Mouse (Mus musculus): ENCODE measurements around the gene Tuba3b.

The Tuba3b gene

DNA sequence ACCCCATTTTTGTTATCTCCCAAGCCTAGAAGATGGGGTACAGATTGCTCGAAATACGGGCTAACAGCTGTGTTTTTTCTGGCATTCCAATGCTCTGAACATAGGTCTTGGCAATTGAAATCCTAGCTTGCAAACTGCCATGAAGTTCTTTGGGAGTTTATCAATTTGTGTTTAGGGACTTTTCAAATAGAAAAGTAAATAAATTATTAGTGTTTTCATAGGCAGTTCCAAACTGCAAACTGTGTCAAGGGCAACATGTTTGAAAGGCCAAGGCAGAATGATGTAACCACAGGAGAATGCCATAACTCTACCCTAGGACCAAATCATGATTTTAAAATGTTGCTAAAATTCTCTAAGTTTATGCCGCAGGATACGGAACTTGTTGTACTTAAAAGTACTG is 7.8 kb upstream of the Tuba3b start:
- DNase-seq, result no peak

DNA sequence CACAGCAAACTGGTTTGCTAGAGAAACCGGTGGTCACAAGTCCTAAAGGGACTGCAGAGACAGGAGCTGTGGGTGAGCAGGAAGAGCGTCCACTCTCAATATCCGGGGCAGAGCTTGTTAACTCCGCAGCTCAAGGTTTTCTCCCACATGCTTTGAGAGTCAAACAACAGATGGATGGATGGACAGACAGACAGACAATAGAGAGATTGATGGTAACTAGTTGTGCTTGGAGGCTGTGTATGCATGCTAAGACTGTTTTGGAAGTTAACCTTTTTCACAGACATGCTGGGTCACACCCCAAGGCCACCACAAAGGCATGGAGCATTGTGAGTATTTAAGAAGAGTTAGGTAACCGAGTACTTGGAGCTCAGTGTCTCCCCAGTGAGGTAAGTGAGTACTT is 6.9 kb upstream of the Tuba3b start:
- no peak for DNase-seq

DNA sequence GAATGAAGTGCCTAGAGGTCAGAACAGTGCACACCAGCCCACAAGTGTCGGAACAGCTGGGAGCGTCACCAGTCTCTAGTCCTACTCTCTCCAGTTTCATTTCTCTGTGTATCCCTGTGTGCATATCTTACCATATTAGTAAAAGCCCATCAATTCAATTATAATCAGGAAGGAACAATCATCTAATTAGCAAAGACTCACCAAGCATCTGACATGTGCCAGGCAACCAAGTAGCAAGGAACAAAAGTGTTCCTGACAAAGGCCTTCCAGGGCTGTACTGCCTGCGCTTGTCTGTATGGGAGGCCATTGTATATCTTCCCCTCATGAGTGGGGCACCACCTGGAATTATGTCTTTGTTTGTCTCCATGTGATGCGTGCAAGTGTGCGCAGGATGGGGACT is 4.7 kb upstream of the Tuba3b start:
- DNase-seq, result no peak

GRCm38 (mm10) chr6:145612611-145613010 is 2.9 kb upstream of the Tuba3b start:
- no peak for DNase-seq

GRCm38 (mm10) chr6:145614219-145614618 is 1.3 kb upstream of the Tuba3b start, which contains the start of gene Lmntd1:
Gene Lmntd1, minus strand, starts transcription at chr6:145614319.
- no peak for DNase-seq

DNA sequence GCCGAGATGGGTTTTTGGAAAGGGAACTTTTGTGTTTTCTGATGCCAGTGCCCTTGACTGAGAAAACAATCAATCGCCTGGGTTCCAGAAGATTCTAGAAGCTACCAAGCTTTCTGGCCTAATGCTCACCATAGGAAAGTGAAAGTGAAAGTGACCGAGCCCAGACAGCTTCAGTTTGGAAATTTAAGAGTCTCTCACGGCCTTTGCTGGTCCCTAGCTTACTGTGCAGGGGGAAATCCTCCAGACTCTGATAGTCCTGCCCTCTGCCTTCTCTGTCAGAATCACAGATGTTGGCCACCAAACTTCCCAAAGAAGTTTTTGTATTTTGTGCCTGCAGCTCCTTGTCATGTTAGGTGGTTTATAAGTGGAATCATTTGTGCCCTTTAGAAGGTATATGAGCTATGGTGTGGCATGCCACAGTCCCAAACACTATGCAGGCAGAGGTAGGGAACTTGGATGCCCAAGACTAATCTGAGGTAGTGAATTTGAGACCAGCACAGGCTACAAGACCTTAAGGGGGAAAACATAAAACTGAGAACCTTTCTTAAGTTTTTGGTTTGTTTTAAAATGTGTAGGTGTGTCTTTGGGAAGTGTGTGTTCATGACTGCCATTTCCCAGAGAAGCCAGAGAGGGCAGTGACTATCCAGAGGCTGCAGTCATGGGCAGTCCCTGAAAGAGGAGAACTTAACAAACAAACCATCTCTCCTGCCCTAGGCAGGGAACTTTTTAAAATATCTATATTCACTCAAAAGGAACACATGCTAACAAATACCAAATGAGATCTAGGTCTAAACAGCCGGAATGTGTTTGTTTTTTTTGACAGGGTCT is 1.1 kb downstream of the Tuba3b start:
- DNase-seq, result peak in 1 of 2 experiments; percentile 5

DNA sequence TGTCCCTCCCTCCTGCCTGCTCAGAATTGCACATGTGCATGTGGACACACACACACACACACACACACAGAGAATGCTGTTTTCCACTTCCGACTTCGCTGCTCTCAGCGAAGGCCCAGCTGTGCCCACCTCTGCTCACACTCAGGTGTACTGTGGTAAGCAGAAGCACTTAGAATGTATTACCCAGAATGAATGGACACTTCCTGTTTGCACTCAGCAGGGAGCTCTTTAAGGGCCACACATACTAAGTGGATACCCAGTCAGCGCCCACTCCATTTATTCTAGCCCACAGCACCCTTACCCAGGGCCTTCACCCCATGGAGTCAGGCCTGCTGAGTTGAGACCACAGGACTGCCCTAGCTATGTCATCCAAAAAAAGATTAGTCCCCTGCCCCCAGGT is 7.6 kb downstream of the Tuba3b start:
- DNase-seq, result no peak

GRCm38 (mm10) chr6:145630269-145630668 is 14.7 kb downstream of the Tuba3b start:
- no peak for DNase-seq

- DNase-seq, result no peak
Measured at GRCm38 (mm10) chr6:145634454-145634853, 18.9 kb downstream of the Tuba3b start.

- no peak for DNase-seq
Measured at GRCm38 (mm10) chr6:145636682-145637081, 21.1 kb downstream of the Tuba3b start.

GRCm38 (mm10) chr6:145638248-145638647 is 22.7 kb downstream of the Tuba3b start:
- DNase-seq, result no peak

DNA sequence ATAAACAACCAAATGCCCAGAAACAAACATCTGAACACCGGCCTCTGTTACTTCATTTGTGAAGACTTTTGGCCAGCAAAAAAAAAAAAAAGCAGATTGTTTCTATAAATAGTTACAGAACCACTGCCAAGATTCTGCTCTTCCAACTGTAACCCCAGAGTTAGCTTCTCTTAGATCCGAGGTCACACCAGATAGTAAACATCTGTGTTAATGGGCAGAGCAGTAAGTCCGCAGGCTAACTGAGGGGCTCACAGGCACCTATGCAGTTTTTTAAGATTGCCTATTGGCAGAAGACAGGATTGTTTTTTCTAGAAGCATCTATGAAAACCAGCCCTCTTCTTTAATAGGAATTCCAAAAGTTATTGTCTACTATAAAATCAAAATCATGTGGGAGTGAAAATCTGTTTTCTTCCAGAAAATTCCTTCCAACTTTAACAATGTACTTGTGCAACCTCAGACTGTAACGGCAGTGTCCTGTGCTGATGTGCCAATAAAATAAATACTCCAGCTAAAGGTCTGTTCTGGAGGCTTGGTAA is 25.5 kb downstream of the Tuba3b start:
- DNase-seq, result no peak

- DNase-seq, result no peak
Measured at GRCm38 (mm10) chr6:145651976-145652375, 36.4 kb downstream of the Tuba3b start.

- DNase-seq, result no peak
Measured at GRCm38 (mm10) chr6:145652986-145653385, 37.4 kb downstream of the Tuba3b start.

DNA sequence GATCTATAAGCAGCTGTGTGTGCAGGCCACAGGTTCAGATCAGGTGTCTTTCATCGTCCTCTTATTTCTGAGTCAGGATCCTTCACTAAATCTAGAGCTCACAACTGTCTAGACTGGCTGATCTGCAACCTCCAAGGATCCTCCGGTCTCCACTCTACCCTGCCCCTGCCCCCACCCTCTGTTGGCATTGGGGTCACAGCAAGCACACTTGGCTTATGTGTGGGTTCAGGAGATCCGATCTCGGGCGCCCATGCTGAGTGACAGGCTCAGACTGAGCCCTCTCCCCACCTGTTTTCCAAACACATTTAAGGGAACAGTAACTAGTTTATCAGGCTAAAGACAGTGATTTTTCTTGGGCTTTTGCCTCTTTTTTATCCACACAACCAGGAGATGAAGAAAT is 38.1 kb downstream of the Tuba3b start:
- DNase-seq, result no peak

DNA sequence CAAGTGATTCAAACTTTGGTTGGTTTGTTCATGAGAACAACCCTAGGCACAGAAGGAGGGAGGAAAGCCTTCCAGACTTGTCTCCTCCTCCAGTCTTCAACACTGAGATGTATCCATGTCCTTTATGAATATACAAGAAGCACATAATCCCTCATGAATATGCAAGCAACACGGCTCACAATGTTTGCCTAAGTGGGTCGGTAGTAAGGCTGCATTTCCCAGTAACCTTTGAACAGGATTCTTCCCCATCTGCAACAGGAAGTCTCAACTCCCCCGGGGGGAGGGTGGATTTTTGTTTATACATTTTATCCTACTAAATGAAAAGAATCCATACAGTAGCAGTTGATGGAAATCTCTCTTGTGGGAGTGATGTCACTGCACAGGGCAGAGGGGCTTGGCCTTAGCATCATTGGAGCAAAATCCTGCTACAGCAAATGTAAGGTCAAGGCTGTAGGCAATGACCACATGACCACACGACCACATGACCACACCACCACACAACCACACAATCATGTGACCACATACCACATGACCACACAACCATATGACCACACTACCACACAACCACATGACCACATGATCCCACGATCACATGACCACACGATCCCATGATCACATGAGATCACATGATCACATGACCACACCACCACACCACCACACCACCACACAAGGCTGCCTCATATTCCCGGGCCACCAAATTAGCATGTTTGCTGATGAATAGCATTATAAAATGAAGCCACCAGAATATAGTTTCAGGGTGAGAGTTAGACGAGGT is 38.7 kb downstream of the Tuba3b start:
- no peak for DNase-seq

- DNase-seq, result no peak
Measured at GRCm38 (mm10) chr6:145655678-145656077, 40.1 kb downstream of the Tuba3b start.

GRCm38 (mm10) chr6:145656740-145657591 is 41.4 kb downstream of the Tuba3b start:
- DNase-seq, result no peak

- no peak for DNase-seq
Measured at GRCm38 (mm10) chr6:145659116-145659515, 43.6 kb downstream of the Tuba3b start.

- no peak for DNase-seq
Measured at GRCm38 (mm10) chr6:145660943-145661342, 45.4 kb downstream of the Tuba3b start.

DNA sequence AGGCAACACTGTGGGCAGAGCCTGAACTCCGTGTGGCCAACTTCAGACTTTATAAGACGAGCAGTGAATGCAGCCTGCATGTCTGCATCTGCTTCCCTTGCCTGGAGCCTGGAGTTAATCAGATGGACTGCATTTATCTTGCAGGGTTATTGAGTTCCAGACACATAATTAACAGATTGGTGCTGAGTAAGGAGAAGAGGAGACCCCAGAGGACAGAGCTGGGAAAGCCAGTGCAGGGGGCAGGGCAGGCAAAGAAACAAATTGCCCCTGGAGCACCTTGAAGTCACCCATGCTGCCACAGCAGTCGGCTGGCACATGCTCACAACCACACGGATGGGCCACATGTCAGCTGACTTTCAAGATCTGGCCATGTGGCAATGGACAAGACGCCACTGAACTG is 48.7 kb downstream of the Tuba3b start:
- no peak for DNase-seq

DNA sequence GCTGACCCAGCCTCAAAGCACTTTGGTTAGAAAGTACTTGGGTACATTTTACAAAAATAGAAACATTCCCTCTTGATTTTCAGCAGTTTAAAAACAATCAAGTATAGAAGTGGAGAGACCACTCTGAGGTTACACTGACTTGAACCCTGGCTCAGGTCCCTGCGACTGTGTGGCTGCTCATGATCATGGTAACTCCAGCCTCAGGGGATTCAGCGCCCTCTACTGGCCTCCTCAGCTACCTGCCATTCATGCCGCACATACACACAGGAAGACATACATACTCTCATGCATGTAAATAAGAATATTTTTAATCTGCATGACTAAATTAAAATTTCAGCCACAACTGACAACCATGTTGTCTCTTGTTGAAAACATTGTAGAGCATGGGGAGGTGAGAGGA is 50.2 kb downstream of the Tuba3b start:
- DNase-seq, result no peak

DNA sequence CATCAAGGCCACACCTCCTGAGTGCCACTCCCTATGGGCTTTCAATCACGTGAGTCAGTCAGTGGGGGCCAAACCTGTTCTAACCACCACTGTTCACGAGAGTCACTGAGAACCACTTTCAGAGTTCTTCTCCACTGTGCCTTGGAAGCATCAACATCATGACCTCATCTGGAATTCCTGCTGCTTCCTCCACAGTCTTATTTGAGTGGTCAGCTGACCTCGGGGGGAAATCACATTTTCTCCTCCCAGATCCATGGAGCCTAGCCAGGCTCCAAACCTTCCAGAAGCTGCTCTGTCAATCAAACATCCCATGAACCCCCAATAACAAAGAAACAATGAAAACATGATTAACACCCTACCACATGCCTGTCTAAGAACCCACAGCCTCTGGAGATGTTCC is 52.1 kb downstream of the Tuba3b start:
- DNase-seq, result no peak
